Mouse (Mus musculus) embryonic stem cell, embryonic (primary cell): ENCODE measurements around the gene Hist1h2bn.
"Not testable (repeated sequence)": the region's sequence is repeated elsewhere in the genome, so short reads cannot be mapped to it uniquely, and the experiment has no call there.

ENCODE experiments used
- CTCF ChIA-PET, 4 experiments: fragments of 300-600 bp in 2 of 4; fragments of 350-600 bp in 2 of 4; sonication (Branson Sonifier 250); formaldehyde crosslinking; loops; one replicate each; lab custom pipeline; 2022; ENCODE audit warnings: inconsistent platforms in 2 of 4; lab: Charles Lee
- POLR2A ChIA-PET, 4 experiments: fragments of 300-600 bp in 2 of 4; fragments of 350-600 bp in 2 of 4; sonication (Branson Sonifier 250); formaldehyde crosslinking; loops; one replicate each; lab custom pipeline; 2022; ENCODE audit warnings: antibody characterized with exemption in 4 of 4, inconsistent platforms in 1 of 4; lab: Charles Lee

The Hist1h2bn gene

DNA sequence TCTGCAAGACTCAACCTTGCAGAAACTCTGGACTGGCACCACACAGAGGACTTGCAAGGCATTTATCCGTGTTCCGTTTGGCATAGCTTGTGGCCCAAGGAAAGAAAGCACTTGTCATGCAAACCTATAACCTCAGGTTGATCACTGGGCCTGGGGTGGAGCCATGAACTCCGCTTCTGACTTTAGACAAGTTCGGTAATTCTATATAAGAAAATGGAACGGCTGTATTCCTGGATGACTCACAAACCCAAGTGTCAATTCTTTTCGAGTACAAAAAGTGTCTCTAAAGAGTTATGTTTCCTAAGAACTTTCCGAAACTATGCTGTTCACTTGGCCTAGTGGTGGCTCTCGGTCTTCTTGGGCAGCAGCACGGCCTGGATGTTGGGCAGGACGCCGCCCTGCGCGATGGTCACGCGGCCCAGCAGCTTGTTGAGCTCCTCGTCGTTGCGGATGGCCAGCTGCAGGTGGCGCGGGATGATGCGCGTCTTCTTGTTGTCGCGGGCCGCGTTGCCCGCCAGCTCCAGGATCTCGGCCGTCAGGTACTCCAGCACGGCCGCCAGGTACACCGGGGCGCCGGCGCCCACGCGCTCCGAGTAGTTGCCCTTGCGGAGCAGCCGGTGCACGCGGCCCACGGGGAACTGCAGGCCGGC is 32.7 kb upstream of the Hist1h2bn start:
- ChIA-PET POLR2A (interaction anchor here (0.6 to 27.0 kb wide), 59 partner anchors 8 to 1865 kb away, joined by 3 to 530 read pairs (median 4); partner anchors contain the start of genes Hist1h4k (in 4 of the 4), Hist1h1b (in 3 of the 4), Hist1h2ah (in 3 of the 4) and Hist1h2ak (in 3 of the 4)), CTCF (interaction anchor here in 1 of 4 experiments (0.7 kb wide), 1 partner anchor 12 kb away, joined by 3 read pairs; no protein-coding TSS in a partner anchor)

DNA sequence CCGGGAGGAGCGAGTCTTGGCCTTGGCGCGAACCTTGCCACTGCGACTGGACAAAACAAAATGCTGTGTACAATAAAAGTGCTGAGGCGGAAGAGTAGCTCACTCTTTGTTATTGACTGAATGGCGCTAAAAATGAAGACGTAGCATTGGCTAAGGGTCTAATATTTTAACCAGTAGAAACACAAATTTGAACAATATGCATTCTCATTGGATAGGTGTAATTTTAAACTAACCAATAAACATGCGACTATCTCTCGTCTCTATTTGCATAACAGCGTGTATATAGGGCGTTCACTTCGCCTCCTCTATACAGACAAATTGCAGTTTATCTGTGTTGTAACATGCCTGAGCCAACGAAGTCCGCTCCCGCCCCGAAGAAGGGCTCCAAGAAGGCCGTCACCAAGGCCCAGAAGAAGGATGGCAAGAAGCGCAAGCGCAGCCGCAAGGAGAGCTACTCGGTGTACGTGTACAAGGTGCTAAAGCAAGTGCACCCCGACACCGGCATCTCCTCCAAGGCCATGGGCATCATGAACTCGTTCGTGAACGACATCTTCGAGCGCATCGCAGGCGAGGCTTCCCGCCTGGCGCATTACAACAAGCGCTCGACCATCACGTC is 32.1 kb upstream of the Hist1h2bn start, which contains the start of gene Hist1h2bm:
Gene Hist1h2bm, plus strand, starts transcription at position 288 of the 616 bp plus-strand sequence.
- CTCF ChIA-PET = not testable (repeated sequence)
- POLR2A ChIA-PET = interaction anchor here (0.6 to 27.0 kb wide), 54 partner anchors 9 to 1864 kb away, joined by 3 to 530 read pairs (median 4); partner anchors contain the start of genes Hist1h4k (in 4 of the 4), Hist1h1b (in 3 of the 4), Hist1h2ah (in 3 of the 4) and Hist1h2ak (in 3 of the 4)

DNA sequence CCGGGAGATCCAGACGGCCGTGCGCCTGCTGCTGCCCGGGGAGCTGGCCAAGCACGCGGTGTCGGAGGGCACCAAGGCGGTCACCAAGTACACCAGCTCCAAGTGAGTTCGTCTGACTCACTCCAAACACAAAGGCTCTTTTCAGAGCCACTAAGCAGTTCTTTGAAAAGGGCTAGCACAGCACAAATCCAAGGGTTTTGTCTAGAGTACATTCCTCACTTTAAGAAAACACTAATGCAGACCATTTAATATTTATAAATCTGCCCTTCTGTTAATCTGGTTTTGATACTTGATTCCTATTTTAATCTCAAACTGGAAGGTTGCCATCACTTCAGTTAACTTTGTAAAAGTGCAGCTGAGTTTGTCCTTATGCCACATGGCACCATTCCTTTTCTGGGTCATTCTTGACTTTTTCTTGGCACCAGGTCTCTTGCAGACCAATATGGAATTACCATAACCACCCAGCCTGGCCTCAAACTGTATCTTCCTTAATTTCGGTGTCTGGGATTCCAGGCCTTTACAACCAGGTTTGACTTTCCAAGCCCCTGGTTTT is 31.5 kb upstream of the Hist1h2bn start:
- ChIA-PET POLR2A (interaction anchor here (0.6 to 27.0 kb wide), 39 partner anchors 10 to 742 kb away, joined by 3 to 530 read pairs (median 6); partner anchors contain the start of genes Hist1h4k (in 4 of the 4), Hist1h1b (in 3 of the 4), Hist1h2ak (in 3 of the 4) and Hist1h2an (in 3 of the 4)), CTCF (no interaction called here)

DNA sequence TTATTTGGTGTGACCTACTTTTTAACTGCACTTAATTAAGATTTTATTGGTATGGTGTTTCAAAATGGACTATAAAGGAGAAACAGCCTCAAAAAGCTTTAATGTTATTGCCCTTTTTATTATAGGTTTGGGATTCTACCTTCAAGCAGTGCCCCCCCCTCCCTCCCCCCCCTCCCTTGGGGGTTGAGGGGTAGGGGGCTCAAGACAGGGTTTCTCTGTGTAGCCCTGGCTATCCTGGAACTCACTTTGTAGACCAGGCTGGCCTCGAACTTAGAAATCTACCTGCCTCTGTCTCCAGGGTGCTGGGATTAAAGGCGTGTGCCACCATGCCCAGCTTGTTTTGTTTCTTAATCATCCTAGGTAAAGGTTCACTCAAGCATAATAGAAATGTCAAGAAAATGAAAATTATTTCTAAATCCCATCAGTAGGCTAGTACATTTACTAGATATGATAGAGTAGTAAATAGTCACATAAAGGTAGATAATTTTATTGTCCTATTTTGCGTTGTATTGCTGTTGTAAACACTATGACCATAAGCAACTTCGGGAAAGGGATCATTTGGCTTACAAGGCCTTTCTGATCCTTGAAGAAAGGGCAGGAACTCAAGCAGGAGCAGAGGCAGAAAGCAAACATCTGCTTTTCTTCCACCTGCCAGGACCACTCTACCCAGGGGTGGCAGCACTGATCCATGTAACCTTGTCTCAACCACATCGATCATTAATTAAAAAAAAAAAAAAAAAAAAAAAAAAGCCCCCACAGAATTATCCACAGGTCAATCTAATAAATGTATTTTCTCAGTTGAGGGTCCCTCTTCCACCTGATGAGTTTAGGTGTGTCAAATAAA is 30.7 kb upstream of the Hist1h2bn start:
- ChIA-PET POLR2A (interaction anchor here in 3 of 4 experiments (0.7 to 27.0 kb wide), 23 partner anchors 7 to 1593 kb away, joined by 3 to 530 read pairs (median 8); partner anchors contain the start of genes Hist1h4k (in 3 of the 3), Hist1h1b (in 2 of the 3), Hist1h2ak (in 2 of the 3) and Hist1h2bn (in 2 of the 3)), CTCF (no interaction called here)

DNA sequence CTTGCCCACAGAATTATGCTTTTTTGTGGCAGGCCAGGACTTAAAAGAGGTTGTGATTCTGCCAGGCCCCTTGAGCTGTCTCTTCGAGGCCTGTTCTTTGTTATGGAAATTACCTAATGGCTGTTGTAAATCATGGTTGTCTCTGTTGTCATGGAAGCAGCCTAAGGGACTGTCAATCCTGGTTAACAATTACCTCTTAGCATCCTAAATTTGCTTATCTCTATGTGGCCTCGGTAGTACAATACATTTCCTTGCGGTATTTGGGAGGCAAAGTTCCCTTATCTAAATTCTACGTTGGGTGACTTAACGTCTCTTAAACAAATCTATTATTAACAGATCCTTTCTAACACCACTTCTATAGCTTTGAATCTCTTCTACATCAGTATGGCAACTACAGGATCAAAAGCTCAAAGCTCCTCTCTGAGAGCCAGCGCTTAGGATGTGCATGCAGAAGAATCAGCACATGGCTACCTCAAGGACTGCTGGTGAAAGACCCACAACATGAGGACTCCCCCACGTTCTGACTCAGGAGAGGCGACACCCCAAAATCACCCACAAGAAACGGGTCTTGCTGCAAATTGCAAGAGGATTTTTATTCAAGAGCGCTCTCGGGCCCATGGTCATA is 25.9 kb upstream of the Hist1h2bn start:
- POLR2A ChIA-PET = interaction anchor here (0.6 to 27.0 kb wide), 25 partner anchors 4 to 548 kb away, joined by 3 to 530 read pairs (median 4); partner anchors contain the start of genes Hist1h1b (in 2 of the 4), Hist1h2ai (in 2 of the 4), Hist1h2ak (in 2 of the 4) and Hist1h2an (in 2 of the 4)
- CTCF ChIA-PET = no interaction called here

DNA sequence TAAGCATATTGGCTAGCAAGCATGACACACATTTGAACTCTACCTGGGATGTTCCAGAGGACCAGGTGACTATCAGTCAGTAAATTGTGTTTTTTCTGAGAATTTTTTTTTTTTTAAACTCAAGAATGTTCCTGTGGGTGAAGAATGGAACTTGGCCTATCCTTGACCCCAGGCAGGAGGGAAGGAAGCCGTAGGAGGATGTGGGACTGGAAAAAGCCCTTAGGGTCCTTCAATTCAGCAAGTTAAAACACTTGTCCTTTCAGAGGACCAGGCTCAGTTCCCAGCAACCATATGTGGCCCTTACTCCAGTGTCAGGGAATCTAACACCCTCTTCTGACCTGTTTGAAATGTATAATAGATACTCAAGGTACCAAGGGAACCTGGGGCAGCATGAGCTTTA is 24.4 kb upstream of the Hist1h2bn start:
- CTCF ChIA-PET = no interaction called here
- POLR2A ChIA-PET = interaction anchor here in 2 of 4 experiments (1.3 to 27.0 kb wide), 7 partner anchors 6 to 100 kb away, joined by 4 to 530 read pairs (median 240); partner anchors contain the start of genes Hist1h2ak (in 2 of the 2), Hist1h2bn (in 2 of the 2), Hist1h3h (in 2 of the 2) and Hist1h4k (in 2 of the 2)

DNA sequence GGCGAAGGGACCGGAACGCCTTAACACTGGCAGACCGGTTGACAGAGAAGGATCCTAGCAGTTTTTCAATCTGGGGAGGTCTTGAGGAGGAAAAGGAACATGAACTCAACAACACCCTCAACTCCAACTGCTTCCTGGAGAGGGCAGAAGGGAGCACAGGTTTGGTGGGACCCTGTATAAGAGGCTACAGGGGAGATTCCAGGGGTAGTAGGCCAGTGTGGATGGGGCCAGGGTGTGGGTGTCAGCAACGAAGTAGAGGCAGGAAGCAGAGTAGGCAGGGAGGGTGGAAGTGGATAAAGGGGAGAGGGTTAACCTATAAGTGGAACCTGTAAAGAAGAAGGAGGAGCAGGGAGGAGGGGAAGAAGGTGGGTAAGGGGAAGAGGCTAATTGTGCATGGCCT is 20.5 kb upstream of the Hist1h2bn start:
- POLR2A ChIA-PET = interaction anchor here in 3 of 4 experiments (0.6 to 27.0 kb wide), 28 partner anchors 9 to 760 kb away, joined by 3 to 530 read pairs (median 10); partner anchors contain the start of genes Hist1h2ai (in 3 of the 3), Hist1h2ak (in 3 of the 3), Hist1h2bl (in 3 of the 3) and Hist1h2bm (in 3 of the 3)
- CTCF ChIA-PET = interaction anchor here in 2 of 4 experiments (0.6 to 1.5 kb wide), 10 partner anchors 8 to 554 kb away, joined by 3 to 12 read pairs (median 5); partner anchors contain the start of genes Hist1h2ai (in 1 of the 2), Hist1h2bl (in 1 of the 2), Hist1h3h (in 1 of the 2) and Hist1h4k (in 1 of the 2)

DNA sequence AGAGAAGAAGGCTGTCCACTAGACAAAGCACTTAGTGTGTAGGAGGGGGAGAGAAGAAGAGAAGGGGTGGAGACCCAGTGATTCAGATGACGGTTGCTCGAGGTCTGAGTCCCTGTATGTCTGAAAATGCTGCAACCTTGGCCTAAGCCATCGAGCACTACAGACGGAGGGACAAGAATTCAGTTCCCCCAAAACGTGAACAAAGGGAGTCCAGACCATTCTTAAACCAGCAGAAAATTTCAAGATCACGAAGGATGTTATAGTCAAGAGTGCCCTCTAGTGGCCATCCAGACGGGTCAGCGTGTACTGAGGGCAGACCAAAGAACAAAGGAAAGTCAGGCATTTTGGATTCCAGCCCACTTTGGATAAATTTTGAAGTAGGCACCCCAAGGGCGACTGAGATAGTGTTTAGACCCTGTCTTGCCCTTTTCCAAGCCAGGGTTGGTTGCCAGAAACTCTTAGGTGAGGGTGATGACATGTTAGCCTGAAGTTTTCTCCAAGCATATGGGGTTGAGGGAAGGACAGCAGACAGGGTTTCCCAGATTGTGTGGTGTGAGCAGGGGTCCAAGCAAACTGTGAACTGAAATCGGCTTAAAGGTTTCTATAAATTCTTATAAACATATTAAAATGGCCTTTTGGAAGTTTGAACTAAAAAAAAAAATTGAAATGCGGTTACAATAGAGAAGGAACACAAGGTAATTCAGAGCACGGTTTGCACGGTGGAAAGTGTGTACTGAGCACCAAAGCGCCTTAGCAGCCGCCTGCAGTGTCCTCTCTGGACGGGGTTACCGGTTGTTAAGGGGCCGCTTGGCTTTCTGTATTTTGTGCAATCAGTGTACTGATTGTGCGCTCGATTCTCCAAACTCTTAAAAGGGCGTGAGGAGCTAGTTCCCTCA is 19.7 kb upstream of the Hist1h2bn start:
- ChIA-PET POLR2A (interaction anchor here (0.6 to 27.0 kb wide), 56 partner anchors 8 to 759 kb away, joined by 3 to 530 read pairs (median 7); partner anchors contain the start of genes Hist1h2ai (in 4 of the 4), Hist1h2an (in 4 of the 4), Hist1h2bl (in 4 of the 4) and Hist1h2bp (in 4 of the 4)), CTCF (interaction anchor here in 3 of 4 experiments (0.6 to 1.5 kb wide), 12 partner anchors 9 to 554 kb away, joined by 3 to 12 read pairs (median 4); partner anchors contain the start of genes Hist1h2bl (in 2 of the 3), Hist1h2ai (in 1 of the 3), Hist1h3h (in 1 of the 3) and Hist1h4k (in 1 of the 3))

DNA sequence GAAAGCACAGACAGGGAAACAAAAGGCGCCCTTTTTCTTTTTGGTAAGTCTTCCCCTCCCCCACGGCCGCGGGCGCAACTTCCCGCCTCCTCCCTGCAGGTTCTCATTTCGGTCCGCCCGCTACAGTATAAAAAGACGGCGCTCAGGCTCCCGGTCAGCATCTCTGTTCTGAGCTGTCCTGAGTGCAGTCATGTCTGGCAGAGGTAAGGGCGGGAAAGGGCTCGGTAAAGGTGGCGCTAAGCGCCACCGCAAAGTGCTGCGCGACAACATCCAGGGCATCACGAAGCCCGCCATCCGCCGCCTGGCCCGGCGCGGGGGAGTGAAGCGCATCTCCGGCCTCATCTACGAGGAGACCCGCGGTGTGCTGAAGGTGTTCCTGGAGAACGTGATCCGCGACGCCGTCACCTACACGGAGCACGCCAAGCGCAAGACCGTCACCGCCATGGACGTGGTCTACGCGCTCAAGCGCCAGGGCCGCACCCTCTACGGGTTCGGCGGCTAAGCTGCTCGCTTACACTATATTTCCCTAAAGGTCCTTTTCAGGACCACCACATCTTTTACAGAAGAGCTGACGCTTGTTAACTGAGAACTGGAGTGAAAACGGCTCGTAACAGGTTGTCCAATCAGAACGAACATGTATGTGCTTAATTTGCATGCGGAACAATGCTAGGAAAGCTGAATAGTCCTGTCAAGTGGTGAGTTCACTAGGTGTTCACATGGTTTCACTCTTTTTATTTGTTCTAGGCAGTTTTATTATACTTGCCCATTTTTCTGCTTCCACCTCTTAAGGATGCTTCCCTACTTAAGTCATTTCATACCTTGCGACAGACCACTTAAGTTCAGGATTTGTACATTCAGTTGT is 18.8 kb upstream of the Hist1h2bn start, which contains the start of gene Hist1h4j:
Gene Hist1h4j, plus strand, starts transcription at position 159 of the 862 bp plus-strand sequence.
- ChIA-PET POLR2A (interaction anchor here (0.5 to 27.0 kb wide), 56 partner anchors 7 to 1821 kb away, joined by 3 to 530 read pairs (median 6); partner anchors contain the start of genes Hist1h2ai (in 4 of the 4), Hist1h2an (in 4 of the 4), Hist1h2bl (in 4 of the 4) and Hist1h2bp (in 4 of the 4)), CTCF (interaction anchor here in 3 of 4 experiments (0.5 to 1.0 kb wide), 4 partner anchors 15 to 49 kb away, joined by 3 to 5 read pairs (median 3); partner anchors contain the start of genes Hist1h2bl (in 1 of the 3) and Hist1h4k (in 1 of the 3))

DNA sequence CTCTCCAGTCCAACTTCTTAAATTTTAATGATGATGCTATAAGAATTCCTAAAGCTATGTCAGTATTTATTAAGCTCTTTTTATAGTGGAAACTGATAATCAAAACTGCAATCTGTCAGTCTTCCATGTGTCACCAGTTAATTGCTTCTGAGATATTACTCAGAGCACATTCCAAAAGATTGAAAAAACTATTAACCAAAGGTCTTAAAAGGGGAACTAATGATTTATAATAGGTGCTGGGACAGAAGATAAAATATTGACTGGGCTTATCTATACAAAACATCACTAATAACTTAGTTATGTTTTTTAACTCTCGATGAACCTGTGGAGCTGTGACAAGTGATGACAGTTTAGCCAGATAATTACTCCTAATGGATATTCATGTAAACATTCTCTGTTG is 8.9 kb upstream of the Hist1h2bn start:
- ChIA-PET CTCF (no interaction called here), POLR2A (interaction anchor here in 3 of 4 experiments (0.9 to 27.0 kb wide), 17 partner anchors 6 to 42 kb away, joined by 3 to 530 read pairs (median 4); partner anchors contain the start of genes Hist1h2ak (in 2 of the 3), Hist1h2an (in 2 of the 3), Hist1h2bm (in 2 of the 3) and Hist1h2bn (in 2 of the 3))

DNA sequence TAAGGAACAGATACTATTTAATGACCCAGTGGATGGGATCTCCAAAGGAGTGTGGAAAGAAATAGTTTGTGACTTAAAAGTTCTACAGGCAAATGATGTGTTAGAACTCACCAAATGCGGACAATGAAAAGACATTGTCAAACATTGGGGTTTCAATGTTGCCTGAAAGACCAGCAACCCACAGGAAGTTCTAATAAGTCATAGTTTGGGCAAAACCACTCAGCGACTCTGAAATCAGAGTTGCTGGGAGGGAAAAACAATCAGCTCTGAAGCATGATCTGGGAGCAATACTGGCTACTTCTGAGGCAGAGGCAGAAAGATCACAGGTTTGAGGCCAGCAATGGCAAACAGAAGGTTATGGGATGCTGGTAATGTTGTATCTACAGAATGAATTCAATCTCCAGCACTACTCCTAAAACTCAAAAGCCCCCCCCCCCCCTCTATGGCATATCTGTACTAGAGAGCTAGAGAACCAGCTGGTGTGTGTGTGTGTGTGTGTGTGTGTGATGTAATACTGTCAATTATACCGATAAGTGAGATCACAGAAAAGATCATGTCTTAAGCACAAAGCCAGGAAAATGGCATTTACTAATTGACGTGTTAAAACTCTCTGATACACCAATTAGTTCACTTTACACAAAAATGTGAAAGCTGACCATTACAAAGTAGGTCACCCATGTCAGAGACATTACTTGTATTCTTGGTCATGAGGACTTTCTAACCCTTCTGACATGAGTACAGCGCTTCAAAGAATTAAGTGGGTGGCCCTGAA is 4.3 kb upstream of the Hist1h2bn start:
- CTCF ChIA-PET = interaction anchor here in 1 of 4 experiments (1.2 kb wide), 2 partner anchors 14 to 16 kb away, joined by 5 to 6 read pairs; partner anchors contain the start of gene Hist1h4j
- POLR2A ChIA-PET = interaction anchor here (0.6 to 16.3 kb wide), 56 partner anchors 10 to 1967 kb away, joined by 3 to 823 read pairs (median 7); partner anchors contain the start of genes Hist1h1b (in 4 of the 4), Hist1h2ai (in 4 of the 4), Hist1h2bl (in 4 of the 4) and Hist1h2bm (in 4 of the 4)

DNA sequence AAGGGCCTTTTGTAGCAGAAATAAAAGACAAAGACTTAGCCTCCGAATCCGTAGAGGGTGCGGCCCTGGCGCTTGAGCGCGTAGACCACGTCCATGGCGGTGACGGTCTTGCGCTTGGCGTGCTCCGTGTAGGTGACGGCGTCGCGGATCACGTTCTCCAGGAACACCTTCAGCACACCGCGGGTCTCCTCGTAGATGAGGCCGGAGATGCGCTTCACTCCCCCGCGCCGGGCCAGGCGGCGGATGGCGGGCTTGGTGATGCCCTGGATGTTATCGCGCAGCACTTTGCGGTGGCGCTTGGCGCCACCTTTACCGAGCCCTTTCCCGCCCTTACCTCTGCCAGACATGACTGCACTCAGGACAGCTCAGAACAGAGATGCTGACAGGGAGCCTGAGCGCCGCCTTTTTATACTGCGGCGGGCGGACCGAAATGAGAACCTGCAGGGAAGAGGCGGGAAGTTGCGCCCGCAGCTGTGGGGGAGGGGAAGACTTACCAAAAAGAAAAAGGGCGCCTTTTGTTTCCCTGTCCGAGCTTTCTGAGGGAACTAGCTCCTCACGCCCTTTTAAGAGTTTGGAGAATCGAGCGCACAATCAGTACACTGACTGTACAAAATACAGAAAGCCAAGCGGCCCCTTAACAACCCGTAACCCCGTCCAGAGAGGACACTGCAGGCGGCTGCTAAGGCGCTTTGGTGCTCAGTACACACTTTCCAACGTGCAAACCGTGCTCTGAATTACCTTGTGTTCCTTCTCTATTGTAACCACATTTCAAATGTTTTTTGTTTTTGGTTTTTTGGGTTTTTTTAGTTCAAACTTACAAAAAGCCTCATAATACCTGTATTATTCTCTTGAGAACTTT is 3.5 kb upstream of the Hist1h2bn start, which contains the start of gene Hist1h4k:
Gene Hist1h4k, minus strand, starts transcription at position 347 of the 859 bp plus-strand sequence.
- ChIA-PET CTCF (interaction anchor here in 1 of 4 experiments (1.2 kb wide), 2 partner anchors 15 to 17 kb away, joined by 5 to 6 read pairs; partner anchors contain the start of gene Hist1h4j), POLR2A (interaction anchor here (0.6 to 16.3 kb wide), 52 partner anchors 9 to 1967 kb away, joined by 3 to 823 read pairs (median 7); partner anchors contain the start of genes Hist1h1b (in 4 of the 4), Hist1h2ai (in 4 of the 4), Hist1h2an (in 4 of the 4) and Hist1h2bm (in 4 of the 4))
